In the genomic region with DNA sequence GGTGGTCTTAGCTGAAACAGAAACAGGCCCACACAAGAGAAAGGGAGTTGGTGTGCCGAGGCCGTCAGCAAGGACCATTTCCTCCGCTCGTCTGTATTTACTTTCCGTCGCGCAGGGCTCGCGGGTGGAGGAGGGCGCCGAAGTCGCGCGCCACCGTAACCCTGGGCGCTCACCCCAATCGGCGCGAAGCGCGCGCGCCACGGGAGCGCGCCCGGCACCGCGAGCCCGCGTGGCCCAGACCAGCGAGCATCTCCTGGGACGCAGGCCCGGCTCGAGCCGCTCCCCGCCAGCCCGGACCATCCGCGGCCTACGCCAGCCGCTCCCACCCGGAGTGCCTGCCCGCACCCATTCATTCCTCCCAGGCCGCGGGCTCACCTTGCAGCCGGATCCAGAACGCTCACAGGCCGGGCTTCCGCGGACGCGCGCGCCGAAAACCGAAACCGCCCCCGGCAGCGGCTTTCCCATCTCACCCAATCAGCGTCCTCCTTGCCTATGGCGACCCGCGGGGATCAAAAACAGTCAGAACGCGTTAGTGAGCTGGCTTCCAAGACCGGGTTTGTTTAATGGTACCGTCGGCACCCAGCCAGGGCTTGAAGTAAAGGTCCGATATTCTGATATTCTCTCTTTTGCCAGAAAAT, we compare ENCODE assay signal across 8 mouse cellular contexts. TPM values are rescaled to one million over a fixed set of nuclear protein-coding genes. Genes with fewer than 3 reads are reported as not detected.
DNase-seq lines count a peak whose midpoint lies in the region; ATAC-seq lines count a peak whose summit lies in the region.

A gene (minus strand): TSS at position 468 of the 638 bp plus-strand sequence.

- H3K9me3 ChIP-seq in hindbrain, embryonic 16.5 days (ENCODE audit: control insufficient read depth, low read length): no peaks in the 10 kb centered on the region

- H3K4me3 ChIP-seq in hindbrain, embryonic 16.5 days (ENCODE audit: low read length): peak within 1 kb of the TSS; percentile 84
- H3K4me3 ChIP-seq in macrophage (ENCODE audit: inconsistent target): peak within 1 kb of the TSS; percentile 48

- DNase-seq in WW6 (ENCODE audit: low read depth, low spot score): peak; percentile 97
- peak; percentile 99 to 100 for DNase-seq in cerebellum, postnatal 4 days (ENCODE audit: low spot score in 2 of 2)
- peak; percentile 99 for DNase-seq in gastrocnemius, adult 18-20 months (ENCODE audit: low spot score)
- DNase-seq in left cerebral cortex, adult 18-20 months (ENCODE audit: low spot score in 2 of 2): peak; percentile 99 to 100
- peak; percentile 98 for DNase-seq in right cerebral cortex, adult 18-20 months
- peak; percentile 97 for DNase-seq in urinary bladder, postnatal 10 days (ENCODE audit: low spot score)

- no peaks in the 10 kb centered on the region for H3K36me3 ChIP-seq in hindbrain, embryonic 16.5 days (ENCODE audit: control insufficient read depth, insufficient read depth, low read length)
- H3K36me3 ChIP-seq in macrophage (ENCODE audit: inconsistent target): no peaks in the 10 kb centered on the region

- peak within 1 kb of the TSS; percentile 66 for H3K4me2 ChIP-seq in hindbrain, embryonic 16.5 days (ENCODE audit: low read length)

- 0 out of 2 replicates have a peak, but pooled peaks cover 6% of the 10 kb centered on the region for H3K79me2 ChIP-seq in macrophage (ENCODE audit: inconsistent target)

- peak within 1 kb of the TSS; percentile 96 for H3K9ac ChIP-seq in hindbrain, embryonic 16.5 days (ENCODE audit: low read depth, low read length)

- ATAC-seq in hindbrain, embryonic 16.5 days: peak; percentile 96

- no peaks in the 10 kb centered on the region for H3K27me3 ChIP-seq in hindbrain, embryonic 16.5 days (replicated peaks; ENCODE audit: control insufficient read depth, insufficient read depth, low read length)

- H3K4me1 ChIP-seq in hindbrain, embryonic 16.5 days (ENCODE audit: control insufficient read depth, insufficient read depth, low read depth, low read length): peaks cover 6% of the 10 kb centered on the region

- 0% methylated on average over 41 of the region's 70 CpGs for WGBS in hindbrain, embryonic 16.5 days
- under 1% methylated on average over 70 of the region's 70 CpGs for WGBS in macrophage (ENCODE audit: missing documents)

- peak within 1 kb of the TSS; percentile 97 for H3K27ac ChIP-seq in hindbrain, embryonic 16.5 days (ENCODE audit: low read depth, low read length)
- H3K27ac ChIP-seq in macrophage: peak within 1 kb of the TSS; percentile 43

RNA-seq across cellular contexts. Expression of the gene that starts here (rescaled TPM):
- total RNA-seq in gastrocnemius, adult 18-20 months (2021): 10 to 100 TPM; 80.7 to 85.5 TPM
- 133 and 139 TPM in 2 replicates for polyA plus RNA-seq in hindbrain, embryonic 16.5 days (2015; fragmentation: Nextera tagmentation; extraction: Ambion mirVana)
- 10 to 100 TPM; 52.4 to 59.1 TPM for total RNA-seq in left cerebral cortex, adult 18-20 months (2021)
- total RNA-seq in macrophage (2018; cell fraction: chromatin; rRNA removed): 10 to 100 TPM in 17 of 26 experiments, 1 to 10 TPM in 9; 3.0 to 31.5 (median 12.6) TPM
- total RNA-seq in macrophage (2018; cell fraction: cytosol; rRNA removed): 10 to 100 TPM; 16.3 to 38.3 (median 25.7) TPM
- 10 to 100 TPM in 16 of 26 experiments, 1 to 10 TPM in 10; 5.2 to 26.9 (median 12.2) TPM for total RNA-seq in macrophage (2018; cell fraction: nucleus; rRNA removed)
- 17.4 to 37.0 TPM (median 33.4 TPM) in 3 replicates for polyA plus RNA-seq in macrophage (2018)

Comparison
In these comparisons a context has a peak if more than half of its experiments do, and no peak if none do; other contexts are left out.
1. Peak in every context shown above with its lines: DNase-seq, ATAC-seq, H3K4me3 ChIP-seq and H3K27ac ChIP-seq.